Mouse (Mus musculus) hindbrain, embryonic 16.5 days (tissue): Measurements from ENCODE around the gene Ppm1h. TPM values are rescaled to one million over a fixed set of nuclear protein-coding genes. Genes with fewer than 3 reads are reported as not detected.
A peak's percentile ranks its signal among the peaks of the same experiment; 100 is the strongest.

Source experiments
- ATAC-seq: fragments of 200-750 bp; cut with Nextera tagmentation; 2 replicates; pipeline ENCODE4 v1.8.0; 2017; ENCODE audit warnings: moderate TSS enrichment, moderate library complexity
- H3K27ac ChIP-seq: fragments of 300-500 bp; sonication (generic); 2 replicates; pipeline ENCODE4 v1.5.1; 2014; ENCODE audit warnings: low read depth, mild to moderate bottlenecking, control low read depth, low read length, moderate library complexity
- H3K27me3 ChIP-seq: fragments of 300-500 bp; sonication (generic); replicated peaks from 2 replicates; pipeline ENCODE4 v1.6.1; 2014; ENCODE audit warnings: low read length; ENCODE audit not compliant: control insufficient read depth, insufficient read depth
- H3K36me3 ChIP-seq: fragments of 300-500 bp; sonication (generic); 2 replicates; pipeline ENCODE4 v1.6.1; 2014; ENCODE audit warnings: mild to moderate bottlenecking, low read length, moderate library complexity, mixed read lengths; ENCODE audit not compliant: control insufficient read depth, insufficient read depth
- H3K4me1 ChIP-seq: fragments of 300-500 bp; sonication (generic); 2 replicates; pipeline ENCODE4 v1.6.1; 2014; ENCODE audit warnings: low read depth, low read length; ENCODE audit not compliant: control insufficient read depth, insufficient read depth
- H3K4me2 ChIP-seq: fragments of 300-500 bp; sonication (generic); 2 replicates; pipeline ENCODE4 v1.6.1; 2014; ENCODE audit warnings: mild to moderate bottlenecking, low read length, control low read depth, moderate library complexity
- H3K4me3 ChIP-seq: fragments of 300-500 bp; sonication (generic); 2 replicates; pipeline ENCODE4 v1.5.1; 2014; ENCODE audit warnings: mild to moderate bottlenecking, low read length, control low read depth, moderate library complexity
- H3K9ac ChIP-seq: fragments of 300-500 bp; sonication (generic); 2 replicates; pipeline ENCODE4 v1.6.1; 2014; ENCODE audit warnings: low read depth, mild to moderate bottlenecking, control low read depth, low read length, moderate library complexity
- H3K9me3 ChIP-seq: fragments of 300-500 bp; sonication (generic); 2 replicates; pipeline ENCODE4 v1.6.1; 2014; ENCODE audit warnings: mild to moderate bottlenecking, low read length, moderate library complexity; ENCODE audit not compliant: control insufficient read depth
- WGBS: fragments of 180-500 bp; shearing (Covaris S2); extraction: QIAGEN DNeasy Blood & Tissue Kit; methylation state at CpG from one replicate; pipeline ENCODE4 v1.1.7; 2014; 5-methylcytosine and 5-hydroxymethylcytosine counted together
- polyA plus RNA-seq: library from polyadenylated mRNA; unstranded; fragments of >200 nt; fragmentation: Nextera tagmentation; extraction: Ambion mirVana; gene quantifications from 2 replicates; pipeline ENCODE4 v1.2.1, GENCODE M21; 2015

Gene Ppm1h
- polyA plus RNA-seq, 1 experiment from 2014 or later: 33.5 TPM

DNA sequence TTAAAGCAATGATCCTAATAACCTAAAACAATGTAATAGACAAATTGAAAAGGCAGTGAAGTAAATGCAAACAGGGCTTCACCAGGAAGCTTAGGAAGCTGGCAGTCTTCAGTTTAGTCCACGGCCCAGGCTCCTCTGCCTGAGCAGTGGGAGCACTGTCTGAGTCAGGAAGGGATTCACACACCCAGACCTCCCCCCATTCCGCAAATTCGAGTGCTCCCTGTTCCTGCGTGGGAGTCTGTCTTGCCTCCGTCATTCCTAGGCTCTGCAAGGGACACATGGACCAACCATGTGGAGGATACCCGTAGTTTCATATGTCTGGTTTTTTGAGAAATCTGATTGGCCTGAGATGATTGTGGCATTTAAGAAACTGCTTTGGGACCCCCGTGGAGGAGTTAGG lies 67.6 kb downstream of the Ppm1h start:
- Histone ChIP-seq H3K27me3 (no peaks in the 10 kb centered on the region), H3K4me3 (no peak overlapping the region), H3K27ac (no peak overlapping the region), H3K36me3 (no peaks in the 10 kb centered on the region), H3K9ac (no peak overlapping the region), H3K9me3 (no peaks in the 10 kb centered on the region; the same call in 1 of the 2 replicates), H3K4me1 (peaks cover 8% of the 10 kb centered on the region), H3K4me2 (no peak overlapping the region)
- WGBS: 81% methylated on average over 7 of the region's 7 CpGs
- ATAC-seq: no peak

GRCm38 (mm10) chr10:122747151-122747925 lies 68.8 kb downstream of the Ppm1h start:
- no peaks in the 10 kb centered on the region; the same call in 1 of the 2 replicates for H3K9me3 ChIP-seq
- 94% methylated on average over 11 of the region's 11 CpGs for WGBS
- peaks cover 6% of the 10 kb centered on the region; the same call in 1 of the 2 replicates for H3K4me1 ChIP-seq
- ATAC-seq: no peak
- no peak overlapping the region for H3K4me3 ChIP-seq
- no peak overlapping the region for H3K4me2 ChIP-seq
- no peaks in the 10 kb centered on the region for H3K27me3 ChIP-seq
- no peaks in the 10 kb centered on the region for H3K36me3 ChIP-seq
- no peak overlapping the region for H3K9ac ChIP-seq
- no peak overlapping the region for H3K27ac ChIP-seq

DNA sequence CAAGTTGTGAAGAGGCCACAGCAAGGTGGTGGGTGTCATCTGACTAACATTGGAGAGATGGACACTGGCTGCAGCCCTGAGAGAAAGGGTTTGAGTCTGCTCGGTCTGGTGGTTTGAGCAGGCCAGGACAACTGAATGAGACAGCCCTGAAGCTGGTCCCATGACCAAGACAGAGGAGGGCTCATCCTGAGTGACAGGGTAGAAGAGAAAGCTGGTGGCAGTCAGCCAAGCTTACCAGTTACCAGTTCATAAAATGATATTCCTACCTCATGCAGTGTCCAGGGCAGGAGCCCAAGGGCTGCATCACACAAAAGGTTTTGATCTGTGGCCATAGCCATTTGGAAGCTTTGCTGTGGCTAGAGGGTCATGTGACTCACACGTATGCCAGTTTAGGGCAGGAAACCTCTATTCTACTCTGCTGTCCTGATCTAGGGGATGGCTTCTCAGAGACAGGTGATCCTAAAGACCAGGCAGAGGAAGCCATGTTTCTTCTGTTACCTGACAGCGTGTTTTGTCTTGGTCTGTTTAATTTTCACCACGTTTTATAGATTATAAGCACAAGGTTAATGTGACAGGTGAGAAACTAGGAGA lies 69.9 kb downstream of the Ppm1h start:
- no peak overlapping the region for H3K4me3 ChIP-seq
- WGBS: 70% methylated on average over 4 of the region's 4 CpGs
- no peak overlapping the region for H3K4me2 ChIP-seq
- no peaks in the 10 kb centered on the region; the same call in 1 of the 2 replicates for H3K9me3 ChIP-seq
- ATAC-seq: peak; percentile 80
- peaks cover 10% of the 10 kb centered on the region for H3K4me1 ChIP-seq
- no peaks in the 10 kb centered on the region for H3K27me3 ChIP-seq
- H3K27ac ChIP-seq: no peak overlapping the region
- no peak overlapping the region for H3K9ac ChIP-seq
- no peaks in the 10 kb centered on the region for H3K36me3 ChIP-seq

DNA sequence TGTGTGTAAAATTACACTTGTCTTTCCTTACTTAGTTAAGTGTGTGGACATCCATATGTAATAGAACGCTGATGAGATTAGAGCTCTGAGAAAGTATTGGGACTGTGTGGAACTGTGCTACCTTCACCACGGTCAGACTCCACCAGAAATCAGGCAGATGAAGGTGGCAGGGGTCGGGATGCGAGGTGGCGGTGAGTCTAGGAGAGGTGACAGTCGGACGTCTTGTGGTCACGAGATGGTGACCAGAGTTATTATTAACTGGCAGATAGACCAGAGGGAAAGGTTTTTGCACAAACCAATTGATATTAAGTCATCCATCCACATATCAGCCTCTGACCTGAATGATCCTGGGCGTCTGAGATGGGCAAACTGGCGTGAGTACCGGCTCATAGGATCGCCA lies 70.5 kb downstream of the Ppm1h start:
- ATAC-seq: no peak
- H3K4me2 ChIP-seq: no peak overlapping the region
- H3K36me3 ChIP-seq: no peaks in the 10 kb centered on the region
- H3K9ac ChIP-seq: no peak overlapping the region
- no peak overlapping the region for H3K27ac ChIP-seq
- H3K27me3 ChIP-seq: no peaks in the 10 kb centered on the region
- no peaks in the 10 kb centered on the region; the same call in 1 of the 2 replicates for H3K9me3 ChIP-seq
- H3K4me1 ChIP-seq: peaks cover 16% of the 10 kb centered on the region
- H3K4me3 ChIP-seq: no peak overlapping the region
- 83% methylated on average over 12 of the region's 12 CpGs for WGBS

DNA sequence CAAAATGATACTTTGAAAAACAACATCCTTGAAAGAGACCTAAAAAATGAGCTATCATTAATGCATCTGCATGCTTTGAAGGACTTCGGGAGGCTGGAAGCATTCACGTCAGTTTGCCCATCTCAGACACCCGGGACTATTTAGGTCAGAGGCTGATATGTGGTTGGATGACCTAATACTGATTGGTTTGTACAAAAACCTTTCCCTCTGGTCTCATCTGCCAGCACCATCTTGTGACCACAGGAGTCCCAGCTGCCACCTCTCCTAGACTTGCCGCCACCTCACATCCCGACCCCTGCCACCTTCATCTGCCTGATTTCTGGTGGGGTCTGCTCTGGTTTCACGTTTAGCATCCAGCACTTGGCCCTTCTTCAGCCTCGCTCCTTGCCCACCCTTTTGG lies 71.3 kb downstream of the Ppm1h start:
- Histone ChIP-seq H3K4me3 (no peak overlapping the region), H3K9me3 (no peaks in the 10 kb centered on the region; the same call in 1 of the 2 replicates), H3K36me3 (no peaks in the 10 kb centered on the region), H3K9ac (no peak overlapping the region), H3K27me3 (no peaks in the 10 kb centered on the region), H3K4me2 (no peak overlapping the region), H3K4me1 (peaks cover 16% of the 10 kb centered on the region), H3K27ac (no peak overlapping the region)
- WGBS: 79% methylated on average over 7 of the region's 7 CpGs
- ATAC-seq: no peak

DNA sequence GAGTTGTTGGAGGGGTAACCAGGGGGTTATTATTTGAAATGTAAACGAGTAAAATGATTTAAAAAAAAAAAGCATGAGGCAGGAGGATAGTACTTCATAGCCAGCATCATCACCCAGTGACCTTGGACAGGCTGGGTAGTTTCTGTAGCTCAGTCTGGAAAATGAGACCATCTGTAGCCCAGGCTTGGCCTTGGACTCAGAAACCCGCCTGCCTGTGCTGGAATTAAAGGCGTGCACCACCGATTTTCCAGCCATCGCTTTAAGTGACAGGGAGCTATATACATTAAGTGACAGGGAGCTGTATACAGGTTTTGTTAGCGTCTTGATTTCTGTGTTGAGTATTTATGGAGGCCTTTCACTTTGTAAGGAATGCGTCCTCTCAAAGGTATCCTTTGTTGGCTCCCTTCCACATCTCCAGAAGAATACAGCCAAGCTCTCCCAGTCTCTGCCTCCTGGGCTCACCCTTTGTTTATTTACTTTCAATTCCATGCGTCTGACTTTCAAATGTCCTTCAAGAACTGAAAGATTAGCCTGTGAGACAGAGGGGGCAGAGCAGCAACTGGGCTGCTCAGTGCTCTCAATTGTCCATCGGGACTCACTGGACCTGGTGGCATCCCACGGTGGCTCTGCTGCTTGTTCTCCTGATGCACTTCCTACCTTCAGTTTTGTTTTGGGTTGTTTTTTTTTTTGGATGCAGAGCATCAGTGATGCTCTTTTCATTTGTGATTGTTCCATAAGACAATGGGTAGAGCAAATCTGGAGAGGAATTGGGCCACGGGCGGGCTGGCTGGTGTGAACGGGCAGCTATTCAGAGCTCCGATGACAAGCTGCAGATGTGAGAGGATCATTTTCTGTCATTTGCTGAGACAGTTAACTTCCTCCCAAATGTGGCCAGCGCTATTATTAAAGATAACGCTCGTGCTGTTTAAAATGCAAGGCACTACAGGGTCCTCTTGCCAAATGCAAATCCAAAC lies 74.7 kb downstream of the Ppm1h start:
- no peak overlapping the region for H3K9ac ChIP-seq
- H3K9me3 ChIP-seq: no peaks in the 10 kb centered on the region; the same call in 1 of the 2 replicates
- 26% methylated on average over 17 of the region's 17 CpGs for WGBS
- H3K4me2 ChIP-seq: peak overlapping the region; percentile 16; the same call in 1 of the 2 replicates
- ATAC-seq: no peak
- no peaks in the 10 kb centered on the region for H3K36me3 ChIP-seq
- H3K27me3 ChIP-seq: no peaks in the 10 kb centered on the region
- no peak overlapping the region for H3K27ac ChIP-seq
- peaks cover 18% of the 10 kb centered on the region for H3K4me1 ChIP-seq
- no peak overlapping the region for H3K4me3 ChIP-seq

DNA sequence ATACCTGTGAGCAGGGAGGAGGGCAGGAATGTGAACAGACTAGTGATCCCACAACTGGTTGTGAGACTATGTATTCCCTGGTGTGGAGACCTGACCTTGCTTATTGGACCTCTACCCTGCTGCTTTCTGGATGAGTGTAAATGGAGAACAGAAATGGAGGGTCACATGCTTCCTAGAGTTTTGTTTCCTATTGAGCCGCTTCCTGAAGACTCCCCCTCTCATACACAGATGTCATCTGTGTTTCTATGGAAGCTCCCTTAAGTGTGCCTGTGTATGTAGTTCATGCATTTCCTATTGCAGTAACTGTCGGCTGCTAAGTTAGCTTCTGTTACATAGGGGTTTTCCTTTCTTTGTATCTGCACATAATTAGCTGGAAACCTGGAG lies 75.4 kb downstream of the Ppm1h start:
- 38% methylated on average over 2 of the region's 2 CpGs for WGBS
- Histone ChIP-seq H3K4me1 (peaks cover 15% of the 10 kb centered on the region), H3K9ac (no peak overlapping the region), H3K36me3 (no peaks in the 10 kb centered on the region), H3K27me3 (no peaks in the 10 kb centered on the region), H3K27ac (no peak overlapping the region), H3K4me2 (peak overlapping the region; percentile 16; the same call in 1 of the 2 replicates), H3K9me3 (no peaks in the 10 kb centered on the region; the same call in 1 of the 2 replicates), H3K4me3 (no peak overlapping the region)
- peak; percentile 52; the same call in 1 of the 2 replicates for ATAC-seq

DNA sequence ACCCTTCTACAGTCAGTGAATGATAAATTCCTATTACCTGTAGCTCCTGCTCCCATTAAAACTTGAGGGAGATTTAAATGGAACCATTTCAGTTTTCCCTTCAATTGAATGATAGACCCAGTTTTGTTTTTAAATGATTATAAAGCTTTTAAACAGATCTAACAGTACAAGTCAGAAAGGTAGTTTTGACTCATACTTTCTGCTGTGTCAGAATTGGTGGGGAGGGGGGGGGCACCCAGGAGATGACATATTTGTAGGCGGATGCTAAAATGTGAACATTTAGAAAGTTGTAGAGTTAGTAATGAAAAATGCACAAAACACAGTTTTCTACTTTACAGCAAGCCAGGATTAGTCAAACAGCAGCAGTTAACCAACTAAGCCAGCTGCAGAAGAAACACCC lies 76.4 kb downstream of the Ppm1h start:
- WGBS: 97% methylated on average over 1 of the region's 1 CpGs
- H3K27me3 ChIP-seq: no peaks in the 10 kb centered on the region
- no peak for ATAC-seq

More for the DNA sequence above, 76.4 kb downstream of the Ppm1h start:
- H3K4me2 ChIP-seq: no peak overlapping the region
- H3K9me3 ChIP-seq: no peaks in the 10 kb centered on the region; the same call in 1 of the 2 replicates
- peaks cover 15% of the 10 kb centered on the region for H3K4me1 ChIP-seq
- no peak overlapping the region for H3K4me3 ChIP-seq
- no peak overlapping the region for H3K27ac ChIP-seq
- no peaks in the 10 kb centered on the region for H3K36me3 ChIP-seq
- H3K9ac ChIP-seq: no peak overlapping the region
